Mouse (Mus musculus): ENCODE data around the gene Gan. TPM values are rescaled to one million over a fixed set of nuclear protein-coding genes. Genes with fewer than 3 reads are reported as not detected.
A peak's percentile ranks its signal among the peaks of the same experiment; 100 is the strongest.

The Gan gene
- polyA plus RNA-seq, 1 experiment from 2014 or later = 3.0 TPM

- Histone ChIP-seq H3K9ac (ENCODE audit: low read length) (no peak overlapping the region), H3K4me2 (ENCODE audit: low read length) (no peak overlapping the region), H3K4me3 (ENCODE audit: low read depth, low read length) (no peak overlapping the region), H3K4me1 (replicated peaks; ENCODE audit: control insufficient read depth, insufficient read depth, low read length) (no peaks in the 10 kb centered on the region), H3K9me3 (ENCODE audit: control insufficient read depth, low read length) (no peaks in the 10 kb centered on the region), H3K27me3 (replicated peaks; ENCODE audit: control insufficient read depth, insufficient read depth, low read length) (no peaks in the 10 kb centered on the region), H3K27ac (ENCODE audit: low read depth) (no peak overlapping the region), H3K36me3 (ENCODE audit: control insufficient read depth, insufficient read depth, low read length) (0 out of 2 replicates have a peak, but pooled peaks cover 14% of the 10 kb centered on the region)
- whole genome bisulfite sequencing = 66% methylated on average over 6 of the region's 6 CpGs
- ATAC-seq (replicated peaks; ENCODE audit: low FRiP score, low TSS enrichment, low read depth) (no peak), DNase-seq (ENCODE audit: low spot score) (no peak)
These were observed 20.7 kb downstream of the Gan start for GRCm38 (mm10) chr8:117178676-117179075.

GRCm38 (mm10) chr8:117182746-117183145 lies 24.8 kb downstream of the Gan start:
- no peak overlapping the region for H3K4me2 ChIP-seq (ENCODE audit: low read length)
- no peak overlapping the region for H3K9ac ChIP-seq (ENCODE audit: low read length)
- H3K27ac ChIP-seq (ENCODE audit: low read depth) = no peak overlapping the region
- H3K27me3 ChIP-seq (replicated peaks; ENCODE audit: control insufficient read depth, insufficient read depth, low read length) = no peaks in the 10 kb centered on the region
- peaks cover 35% of the 10 kb centered on the region for H3K36me3 ChIP-seq (ENCODE audit: control insufficient read depth, insufficient read depth, low read length)
- H3K4me3 ChIP-seq (ENCODE audit: low read depth, low read length) = no peak overlapping the region
- DNase-seq (ENCODE audit: low spot score) (no peak), ATAC-seq (replicated peaks; ENCODE audit: low FRiP score, low TSS enrichment, low read depth) (no peak)
- 98% methylated on average over 4 of the region's 4 CpGs for WGBS
- H3K9me3 ChIP-seq (ENCODE audit: control insufficient read depth, low read length) = no peaks in the 10 kb centered on the region
- H3K4me1 ChIP-seq (replicated peaks; ENCODE audit: control insufficient read depth, insufficient read depth, low read length) = no peaks in the 10 kb centered on the region

GRCm38 (mm10) chr8:117183664-117184377 lies 25.9 kb downstream of the Gan start:
- no peak overlapping the region for H3K9ac ChIP-seq (ENCODE audit: low read length)
- H3K36me3 ChIP-seq (ENCODE audit: control insufficient read depth, insufficient read depth, low read length) = peaks cover 44% of the 10 kb centered on the region
- ATAC-seq (replicated peaks; ENCODE audit: low FRiP score, low TSS enrichment, low read depth) (no peak), DNase-seq (ENCODE audit: low spot score) (no peak)
- H3K4me3 ChIP-seq (ENCODE audit: low read depth, low read length) = no peak overlapping the region
- H3K27me3 ChIP-seq (replicated peaks; ENCODE audit: control insufficient read depth, insufficient read depth, low read length) = no peaks in the 10 kb centered on the region
- WGBS = 94% methylated on average over 8 of the region's 8 CpGs
- H3K9me3 ChIP-seq (ENCODE audit: control insufficient read depth, low read length) = no peaks in the 10 kb centered on the region
- H3K27ac ChIP-seq (ENCODE audit: low read depth) = no peak overlapping the region
- no peak overlapping the region for H3K4me2 ChIP-seq (ENCODE audit: low read length)
- H3K4me1 ChIP-seq (replicated peaks; ENCODE audit: control insufficient read depth, insufficient read depth, low read length) = no peaks in the 10 kb centered on the region

GRCm38 (mm10) chr8:117194355-117194754 lies 36.4 kb downstream of the Gan start:
- Histone ChIP-seq H3K27me3 (replicated peaks; ENCODE audit: control insufficient read depth, insufficient read depth, low read length) (no peaks in the 10 kb centered on the region), H3K4me2 (ENCODE audit: low read length) (no peak overlapping the region), H3K9ac (ENCODE audit: low read length) (no peak overlapping the region), H3K27ac (ENCODE audit: low read depth) (peak overlapping the region; percentile 55), H3K4me3 (ENCODE audit: low read depth, low read length) (no peak overlapping the region), H3K9me3 (ENCODE audit: control insufficient read depth, low read length) (no peaks in the 10 kb centered on the region), H3K36me3 (ENCODE audit: control insufficient read depth, insufficient read depth, low read length) (peaks cover 75% of the 10 kb centered on the region), H3K4me1 (replicated peaks; ENCODE audit: control insufficient read depth, insufficient read depth, low read length) (peaks cover 10% of the 10 kb centered on the region)
- DNase-seq (ENCODE audit: low spot score) (peak; percentile 63), ATAC-seq (replicated peaks; ENCODE audit: low FRiP score, low TSS enrichment, low read depth) (peak; percentile 50)
- WGBS = 50% methylated on average over 4 of the region's 4 CpGs

GRCm38 (mm10) chr8:117196593-117196992 lies 38.7 kb downstream of the Gan start:
- peaks cover 52% of the 10 kb centered on the region for H3K36me3 ChIP-seq (ENCODE audit: control insufficient read depth, insufficient read depth, low read length)
- WGBS = 91% methylated on average over 4 of the region's 4 CpGs

GRCm38 (mm10) chr8:117197551-117197950 lies 39.6 kb downstream of the Gan start:
- peak overlapping the region; percentile 83 for H3K27ac ChIP-seq (ENCODE audit: low read depth)
- no peaks in the 10 kb centered on the region for H3K9me3 ChIP-seq (ENCODE audit: control insufficient read depth, low read length)
- 84% methylated on average over 6 of the region's 6 CpGs for WGBS
- peaks cover 33% of the 10 kb centered on the region for H3K4me1 ChIP-seq (replicated peaks; ENCODE audit: control insufficient read depth, insufficient read depth, low read length)
- no peak overlapping the region for H3K4me2 ChIP-seq (ENCODE audit: low read length)
- peaks cover 44% of the 10 kb centered on the region for H3K36me3 ChIP-seq (ENCODE audit: control insufficient read depth, insufficient read depth, low read length)
- no peak for DNase-seq (ENCODE audit: low spot score)
- H3K27me3 ChIP-seq (replicated peaks; ENCODE audit: control insufficient read depth, insufficient read depth, low read length) = no peaks in the 10 kb centered on the region
- H3K9ac ChIP-seq (ENCODE audit: low read length) = no peak overlapping the region
- ATAC-seq (replicated peaks; ENCODE audit: low FRiP score, low TSS enrichment, low read depth) = no peak
- no peak overlapping the region for H3K4me3 ChIP-seq (ENCODE audit: low read depth, low read length)

More at GRCm38 (mm10) chr8:117196593-117196992, 38.7 kb downstream of the Gan start:
- no peak overlapping the region for H3K9ac ChIP-seq (ENCODE audit: low read length)
- no peaks in the 10 kb centered on the region for H3K27me3 ChIP-seq (replicated peaks; ENCODE audit: control insufficient read depth, insufficient read depth, low read length)
- no peak for ATAC-seq (replicated peaks; ENCODE audit: low FRiP score, low TSS enrichment, low read depth)
- H3K27ac ChIP-seq (ENCODE audit: low read depth) = no peak overlapping the region
- no peaks in the 10 kb centered on the region for H3K9me3 ChIP-seq (ENCODE audit: control insufficient read depth, low read length)
- no peak overlapping the region for H3K4me2 ChIP-seq (ENCODE audit: low read length)
- no peak for DNase-seq (ENCODE audit: low spot score)
- H3K4me1 ChIP-seq (replicated peaks; ENCODE audit: control insufficient read depth, insufficient read depth, low read length) = peaks cover 29% of the 10 kb centered on the region
- no peak overlapping the region for H3K4me3 ChIP-seq (ENCODE audit: low read depth, low read length)

- 19% methylated on average over 20 of the region's 20 CpGs for WGBS
- Histone ChIP-seq H3K9me3 (ENCODE audit: control insufficient read depth, low read length) (no peaks in the 10 kb centered on the region), H3K4me1 (replicated peaks; ENCODE audit: control insufficient read depth, insufficient read depth, low read length) (peaks cover 33% of the 10 kb centered on the region), H3K36me3 (ENCODE audit: control insufficient read depth, insufficient read depth, low read length) (peaks cover 36% of the 10 kb centered on the region), H3K4me3 (ENCODE audit: low read depth, low read length) (no peak overlapping the region), H3K27me3 (replicated peaks; ENCODE audit: control insufficient read depth, insufficient read depth, low read length) (no peaks in the 10 kb centered on the region), H3K27ac (ENCODE audit: low read depth) (peak overlapping the region; percentile 83), H3K4me2 (ENCODE audit: low read length) (peak overlapping the region; percentile 33), H3K9ac (ENCODE audit: low read length) (peak overlapping the region; percentile 16; the same call in 1 of the 2 replicates)
- ATAC-seq (replicated peaks; ENCODE audit: low FRiP score, low TSS enrichment, low read depth) = peak; percentile 57
- DNase-seq (ENCODE audit: low spot score) = peak; percentile 76
These were observed 40.4 kb downstream of the Gan start for GRCm38 (mm10) chr8:117198141-117198935.

GRCm38 (mm10) chr8:117199658-117200057 lies 41.7 kb downstream of the Gan start:
- Histone ChIP-seq H3K36me3 (ENCODE audit: control insufficient read depth, insufficient read depth, low read length) (peaks cover 36% of the 10 kb centered on the region), H3K4me3 (ENCODE audit: low read depth, low read length) (no peak overlapping the region), H3K27ac (ENCODE audit: low read depth) (peak overlapping the region; percentile 83), H3K4me2 (ENCODE audit: low read length) (peak overlapping the region; percentile 12; the same call in 1 of the 2 replicates), H3K27me3 (replicated peaks; ENCODE audit: control insufficient read depth, insufficient read depth, low read length) (no peaks in the 10 kb centered on the region), H3K9me3 (ENCODE audit: control insufficient read depth, low read length) (no peaks in the 10 kb centered on the region), H3K4me1 (replicated peaks; ENCODE audit: control insufficient read depth, insufficient read depth, low read length) (peaks cover 33% of the 10 kb centered on the region), H3K9ac (ENCODE audit: low read length) (no peak overlapping the region)
- ATAC-seq (replicated peaks; ENCODE audit: low FRiP score, low TSS enrichment, low read depth) (0 out of 2 replicates have a peak, but pooled peaks have one; percentile 41), DNase-seq (ENCODE audit: low spot score) (peak; percentile 69)
- 35% methylated on average over 6 of the region's 6 CpGs for WGBS
